Mouse (Mus musculus): ENCODE results near the gene Eva1c. TPM values are rescaled to one million over a fixed set of nuclear protein-coding genes. Genes with fewer than 3 reads are reported as not detected.
A peak's percentile ranks its signal among the peaks of the same experiment; 100 is the strongest.
"Not testable (repeated sequence)": the region's sequence is repeated elsewhere in the genome, so short reads cannot be mapped to it uniquely, and the experiment has no call there.

Gene Eva1c
- polyA plus RNA-seq, 1 experiment from 2014 or later = 3.6 TPM

DNA sequence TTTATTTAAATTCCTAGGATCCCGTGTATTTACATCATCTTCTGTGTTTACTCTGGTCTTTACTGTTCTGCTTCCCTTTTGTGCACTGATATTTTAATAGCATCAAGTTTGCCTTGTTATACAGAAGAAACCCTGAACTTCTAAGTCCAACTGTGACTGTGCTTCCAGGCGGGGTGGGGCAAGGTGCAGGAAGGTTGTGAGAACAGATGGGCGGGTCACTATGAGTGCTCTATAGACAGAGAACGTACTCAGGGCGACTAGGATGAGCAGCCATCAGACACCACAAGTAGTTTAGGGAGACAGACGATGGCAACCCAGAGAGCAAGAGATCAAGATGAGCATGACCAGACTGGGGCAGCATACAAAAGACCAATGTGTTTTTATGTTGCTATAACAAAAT lies 6.2 kb upstream of the Eva1c start:
- ATAC-seq (ENCODE audit: low FRiP score, low TSS enrichment) (peak; percentile 70), DNase-seq (ENCODE audit: low spot score) (peak; percentile 53)
- WGBS = 52% methylated on average over 6 of the region's 6 CpGs
- H3K4me1 ChIP-seq (replicated peaks; ENCODE audit: control insufficient read depth, insufficient read depth) = no peaks in the 10 kb centered on the region; the same call in 1 of the 2 replicates
- no peak overlapping the region for H3K9ac ChIP-seq (ENCODE audit: low read length)
- H3K9me3 ChIP-seq (ENCODE audit: control insufficient read depth, low read length) = no peaks in the 10 kb centered on the region
- H3K36me3 ChIP-seq (ENCODE audit: control insufficient read depth, insufficient read depth, low read length) = no peaks in the 10 kb centered on the region
- peak overlapping the region; percentile 89 for H3K27ac ChIP-seq (replicated peaks)
- no peaks in the 10 kb centered on the region for H3K27me3 ChIP-seq (ENCODE audit: control insufficient read depth, insufficient read depth, low read length)
- H3K4me3 ChIP-seq (ENCODE audit: low read depth, low read length) = no peak overlapping the region
- peak overlapping the region; percentile 15; the same call in 1 of the 2 replicates for H3K4me2 ChIP-seq (replicated peaks; ENCODE audit: low read depth)
- no peak for TF ChIP-seq CTCF (IDR thresholded peaks at IDR 0.05; ENCODE audit: low read depth)
- no peak for TF ChIP-seq EP300 (optimal IDR thresholded peaks at IDR 0.05)

DNA sequence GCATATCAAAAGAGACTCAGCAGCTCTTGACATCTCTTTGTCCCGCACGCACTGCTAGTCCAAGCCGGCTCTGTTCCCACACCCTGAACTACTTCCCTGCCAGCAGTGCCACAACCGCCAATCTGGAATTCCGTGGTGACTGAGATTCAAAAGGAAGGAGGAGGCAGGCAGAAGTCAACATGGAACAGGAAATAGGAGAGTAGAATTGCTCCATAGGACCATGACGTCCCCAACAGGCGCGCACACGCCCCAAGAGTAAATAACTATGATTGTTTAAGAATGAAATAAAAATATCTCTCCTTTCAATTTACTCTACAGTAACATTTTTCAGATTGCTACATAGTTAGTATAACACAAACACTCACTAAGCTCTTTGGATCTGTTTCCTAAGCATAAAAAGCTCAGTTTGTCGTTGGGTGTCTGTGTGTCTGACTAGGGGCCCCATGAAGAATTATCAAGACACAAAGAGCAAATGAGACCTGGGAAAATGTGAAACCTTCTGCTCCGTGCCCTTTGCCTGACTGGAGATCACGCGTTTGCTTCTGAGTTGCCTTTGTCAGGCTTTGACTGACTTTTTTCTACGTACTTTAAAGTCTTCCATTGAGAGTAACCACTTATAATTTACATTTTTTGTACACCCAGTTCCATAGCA lies 5.3 kb upstream of the Eva1c start:
- ATAC-seq (ENCODE audit: low FRiP score, low TSS enrichment) (peak; percentile 92), DNase-seq (ENCODE audit: low spot score) (peak; percentile 79)
- Histone ChIP-seq H3K9ac (ENCODE audit: low read length) (no peak overlapping the region), H3K4me1 (replicated peaks; ENCODE audit: control insufficient read depth, insufficient read depth) (no peaks in the 10 kb centered on the region; the same call in 1 of the 2 replicates), H3K9me3 (ENCODE audit: control insufficient read depth, low read length) (no peaks in the 10 kb centered on the region), H3K4me3 (ENCODE audit: low read depth, low read length) (no peak overlapping the region), H3K27ac (replicated peaks) (peak overlapping the region; percentile 90), H3K4me2 (replicated peaks; ENCODE audit: low read depth) (peak overlapping the region; percentile 14; the same call in 1 of the 2 replicates), H3K27me3 (ENCODE audit: control insufficient read depth, insufficient read depth, low read length) (no peaks in the 10 kb centered on the region), H3K36me3 (ENCODE audit: control insufficient read depth, insufficient read depth, low read length) (no peaks in the 10 kb centered on the region)
- 37% methylated on average over 14 of the region's 14 CpGs for WGBS
- no peak for TF ChIP-seq CTCF (IDR thresholded peaks at IDR 0.05; ENCODE audit: low read depth)
- peak; percentile 93 for TF ChIP-seq EP300 (optimal IDR thresholded peaks at IDR 0.05)

DNA sequence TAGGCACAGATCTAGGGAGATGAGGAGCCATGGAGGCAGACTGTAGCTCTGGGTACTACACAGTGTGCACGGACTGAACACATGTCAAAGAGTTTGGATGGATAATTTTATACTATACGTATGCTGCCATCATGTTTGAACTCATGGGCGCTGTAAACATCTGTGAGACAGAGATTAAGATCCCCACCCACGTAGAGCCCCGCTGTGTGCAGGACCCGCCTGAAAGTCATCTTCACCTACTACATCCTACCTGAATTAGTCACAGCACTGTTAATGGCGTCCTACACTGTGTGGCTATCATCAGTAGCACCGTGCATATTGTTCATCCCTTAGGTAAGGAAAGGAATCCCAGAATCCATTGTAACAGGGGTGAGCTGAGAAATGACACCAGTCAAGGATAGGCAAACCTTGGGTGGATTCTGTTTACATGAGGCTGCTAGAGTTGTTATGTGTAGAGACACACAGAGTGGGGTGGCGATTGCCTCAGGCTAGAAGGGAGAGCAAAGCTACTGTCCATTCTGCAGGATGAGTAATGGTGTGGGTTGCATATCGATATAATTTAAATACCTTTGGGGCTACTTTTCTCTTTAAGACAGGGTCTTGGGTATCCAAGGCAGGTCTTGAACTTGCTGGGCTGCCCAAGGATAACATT lies 4.1 kb upstream of the Eva1c start:
- DNase-seq (ENCODE audit: low spot score) (no peak), ATAC-seq (ENCODE audit: low FRiP score, low TSS enrichment) (no peak; the same call in 1 of the 2 replicates)
- H3K36me3 ChIP-seq (ENCODE audit: control insufficient read depth, insufficient read depth, low read length) = no peaks in the 10 kb centered on the region
- no peaks in the 10 kb centered on the region; the same call in 1 of the 2 replicates for H3K4me1 ChIP-seq (replicated peaks; ENCODE audit: control insufficient read depth, insufficient read depth)
- no peak for TF ChIP-seq EP300 (optimal IDR thresholded peaks at IDR 0.05)
- no peak for TF ChIP-seq CTCF (IDR thresholded peaks at IDR 0.05; ENCODE audit: low read depth)
- 80% methylated on average over 10 of the region's 10 CpGs for WGBS
- H3K27me3 ChIP-seq (ENCODE audit: control insufficient read depth, insufficient read depth, low read length) = no peaks in the 10 kb centered on the region
- H3K9me3 ChIP-seq (ENCODE audit: control insufficient read depth, low read length) = no peaks in the 10 kb centered on the region
- no peak overlapping the region for H3K4me3 ChIP-seq (ENCODE audit: low read depth, low read length)
- H3K9ac ChIP-seq (ENCODE audit: low read length) = no peak overlapping the region
- peak overlapping the region; percentile 90 for H3K27ac ChIP-seq (replicated peaks)
- H3K4me2 ChIP-seq (replicated peaks; ENCODE audit: low read depth) = no peak overlapping the region

DNA sequence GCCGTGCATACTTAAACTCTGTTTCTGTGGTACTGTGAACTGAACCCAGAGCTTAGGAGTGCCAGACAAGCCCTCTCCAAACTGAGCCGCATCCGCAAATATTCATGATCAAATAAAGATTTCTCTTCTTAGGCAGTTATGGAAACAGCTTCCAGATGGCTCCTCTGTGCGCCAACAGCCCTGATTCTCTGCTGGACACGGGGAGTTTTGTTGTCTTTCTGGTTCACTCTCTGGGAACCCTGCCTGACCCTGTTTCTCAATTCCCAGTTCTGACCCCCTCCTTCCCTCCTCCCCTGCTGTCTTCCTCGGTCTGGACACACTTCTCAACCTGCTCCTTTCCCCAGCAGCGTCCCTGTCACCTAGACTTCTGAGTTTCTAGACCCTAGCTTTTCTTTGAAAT lies 3.5 kb upstream of the Eva1c start:
- ATAC-seq (ENCODE audit: low FRiP score, low TSS enrichment) (no peak), DNase-seq (ENCODE audit: low spot score) (no peak)
- no peak overlapping the region for H3K4me3 ChIP-seq (ENCODE audit: low read depth, low read length)
- no peak overlapping the region for H3K27ac ChIP-seq (replicated peaks)
- H3K27me3 ChIP-seq (ENCODE audit: control insufficient read depth, insufficient read depth, low read length) = no peaks in the 10 kb centered on the region
- H3K4me2 ChIP-seq (replicated peaks; ENCODE audit: low read depth) = no peak overlapping the region
- TF ChIP-seq EP300 (optimal IDR thresholded peaks at IDR 0.05) (no peak), CTCF (IDR thresholded peaks at IDR 0.05; ENCODE audit: low read depth) (no peak)
- WGBS = 57% methylated on average over 7 of the region's 7 CpGs
- no peaks in the 10 kb centered on the region for H3K9me3 ChIP-seq (ENCODE audit: control insufficient read depth, low read length)
- no peaks in the 10 kb centered on the region for H3K36me3 ChIP-seq (ENCODE audit: control insufficient read depth, insufficient read depth, low read length)
- no peaks in the 10 kb centered on the region; the same call in 1 of the 2 replicates for H3K4me1 ChIP-seq (replicated peaks; ENCODE audit: control insufficient read depth, insufficient read depth)
- no peak overlapping the region for H3K9ac ChIP-seq (ENCODE audit: low read length)

DNA sequence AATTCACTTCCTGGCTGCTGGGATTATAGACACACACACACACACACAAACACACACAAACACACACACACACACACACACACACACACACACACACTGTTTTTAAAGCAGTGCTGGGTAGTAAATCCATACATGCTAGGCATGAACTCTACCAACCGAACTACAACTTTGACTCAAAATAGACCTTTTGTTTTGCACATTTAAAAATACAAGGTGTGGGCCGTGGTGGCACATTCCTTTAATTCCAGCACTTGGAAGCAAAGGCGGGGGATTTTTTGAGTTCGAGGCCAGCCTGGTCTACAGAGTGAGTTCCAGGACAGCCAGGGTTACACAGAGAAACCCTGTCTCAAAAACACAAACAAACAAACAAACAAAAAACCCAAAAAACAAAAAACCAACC lies 2.5 kb upstream of the Eva1c start:
- H3K9ac ChIP-seq (ENCODE audit: low read length); H3K27ac ChIP-seq (replicated peaks); H3K4me1 ChIP-seq (replicated peaks; ENCODE audit: control insufficient read depth, insufficient read depth); H3K36me3 ChIP-seq (ENCODE audit: control insufficient read depth, insufficient read depth, low read length); DNase-seq (ENCODE audit: low spot score); H3K9me3 ChIP-seq (ENCODE audit: control insufficient read depth, low read length); H3K4me3 ChIP-seq (ENCODE audit: low read depth, low read length); ATAC-seq (ENCODE audit: low FRiP score, low TSS enrichment); H3K27me3 ChIP-seq (ENCODE audit: control insufficient read depth, insufficient read depth, low read length); H3K4me2 ChIP-seq (replicated peaks; ENCODE audit: low read depth): not testable (repeated sequence)
- WGBS = 64% methylated on average over 4 of the region's 4 CpGs

DNA sequence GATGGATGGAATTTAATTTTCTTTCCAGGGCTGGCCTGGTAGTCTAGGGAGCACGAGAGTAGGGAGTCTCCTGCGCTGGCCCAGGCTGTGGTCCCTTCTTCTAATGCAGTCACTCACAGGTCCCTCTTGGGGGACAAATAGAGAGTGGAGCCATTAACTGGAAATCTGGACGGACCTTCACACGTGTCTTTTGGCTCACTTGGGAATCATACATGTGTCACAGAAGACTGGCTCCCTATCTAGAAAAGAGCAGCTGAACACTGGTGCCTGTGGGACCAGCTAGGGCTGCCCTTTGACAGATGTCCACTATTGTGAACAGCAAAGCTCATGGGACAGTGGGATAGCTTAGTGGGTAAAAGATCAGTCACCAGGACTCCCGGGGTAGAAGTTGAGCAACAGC lies 478 bp upstream of the Eva1c start:
- Histone ChIP-seq H3K4me2 (replicated peaks; ENCODE audit: low read depth) (no peak overlapping the region), H3K9ac (ENCODE audit: low read length) (no peak overlapping the region), H3K27me3 (ENCODE audit: control insufficient read depth, insufficient read depth, low read length) (no peaks in the 10 kb centered on the region), H3K36me3 (ENCODE audit: control insufficient read depth, insufficient read depth, low read length) (no peaks in the 10 kb centered on the region), H3K4me1 (replicated peaks; ENCODE audit: control insufficient read depth, insufficient read depth) (peaks cover 2% of the 10 kb centered on the region), H3K9me3 (ENCODE audit: control insufficient read depth, low read length) (no peaks in the 10 kb centered on the region), H3K4me3 (ENCODE audit: low read depth, low read length) (no peak overlapping the region), H3K27ac (replicated peaks) (no peak overlapping the region)
- DNase-seq (ENCODE audit: low spot score) = no peak
- WGBS = 82% methylated on average over 5 of the region's 5 CpGs
- TF ChIP-seq CTCF (IDR thresholded peaks at IDR 0.05; ENCODE audit: low read depth) (no peak), EP300 (optimal IDR thresholded peaks at IDR 0.05) (no peak)
- ATAC-seq (ENCODE audit: low FRiP score, low TSS enrichment) = no peak
